Mouse (Mus musculus) intestine, embryonic 16.5 days (tissue): Measurements from ENCODE around the gene Gm6034. TPM values are rescaled to one million over a fixed set of nuclear protein-coding genes. Genes with fewer than 3 reads are reported as not detected.
"Not testable (repeated sequence)": the region's sequence is repeated elsewhere in the genome, so short reads cannot be mapped to it uniquely, and the experiment has no call there.

ENCODE experiments used
- ATAC-seq: fragments of 200-750 bp; cut with Nextera tagmentation; 2 replicates; pipeline ENCODE4 v1.8.0; 2017; ENCODE audit warnings: moderate TSS enrichment, moderate library complexity
- H3K27ac ChIP-seq: fragments of 300-500 bp; sonication (generic); 2 replicates; pipeline ENCODE4 v1.5.1; 2014; ENCODE audit warnings: mild to moderate bottlenecking, low read length
- H3K27me3 ChIP-seq: fragments of 300-500 bp; sonication (generic); replicated peaks from 2 replicates; pipeline ENCODE4 v1.6.1; 2014; ENCODE audit warnings: low read length, control low read depth, mixed read lengths; ENCODE audit not compliant: control insufficient read depth, insufficient read depth
- H3K36me3 ChIP-seq: fragments of 300-500 bp; sonication (generic); 2 replicates; pipeline ENCODE4 v1.6.1; 2014; ENCODE audit warnings: low read length, control low read depth; ENCODE audit not compliant: control insufficient read depth, insufficient read depth
- H3K4me1 ChIP-seq: fragments of 300-500 bp; sonication (generic); 2 replicates; pipeline ENCODE4 v1.6.1; 2014; ENCODE audit warnings: low read length, control low read depth, mixed read lengths; ENCODE audit not compliant: control insufficient read depth, insufficient read depth
- H3K4me2 ChIP-seq: fragments of 300-500 bp; sonication (generic); 2 replicates; pipeline ENCODE4 v1.6.1; 2014; ENCODE audit warnings: low read depth, low read length, control low read depth
- H3K4me3 ChIP-seq: fragments of 300-500 bp; sonication (generic); 2 replicates; pipeline ENCODE4 v1.5.1; 2014; ENCODE audit warnings: mild to moderate bottlenecking, low read length
- H3K9ac ChIP-seq: fragments of 300-500 bp; sonication (generic); 2 replicates; pipeline ENCODE4 v1.6.1; 2014; ENCODE audit warnings: low read depth, low read length
- H3K9me3 ChIP-seq: fragments of 300-500 bp; sonication (generic); 2 replicates; pipeline ENCODE4 v1.6.1; 2016; ENCODE audit warnings: low read length, control low read depth; ENCODE audit not compliant: control insufficient read depth
- WGBS: fragments of 180-500 bp; shearing (Covaris S2); extraction: QIAGEN DNeasy Blood & Tissue Kit; methylation state at CpG from one replicate; pipeline ENCODE4 v1.1.7; 2014; 5-methylcytosine and 5-hydroxymethylcytosine counted together
- polyA plus RNA-seq: library from polyadenylated mRNA; unstranded; fragments of >200 nt; fragmentation: Nextera tagmentation; extraction: Ambion mirVana; gene quantifications from 2 replicates; pipeline ENCODE4 v1.2.1, GENCODE M21; 2015

Gm6034 gene
- 0.86 and 1.2 TPM in 2 replicates for polyA plus RNA-seq

DNA sequence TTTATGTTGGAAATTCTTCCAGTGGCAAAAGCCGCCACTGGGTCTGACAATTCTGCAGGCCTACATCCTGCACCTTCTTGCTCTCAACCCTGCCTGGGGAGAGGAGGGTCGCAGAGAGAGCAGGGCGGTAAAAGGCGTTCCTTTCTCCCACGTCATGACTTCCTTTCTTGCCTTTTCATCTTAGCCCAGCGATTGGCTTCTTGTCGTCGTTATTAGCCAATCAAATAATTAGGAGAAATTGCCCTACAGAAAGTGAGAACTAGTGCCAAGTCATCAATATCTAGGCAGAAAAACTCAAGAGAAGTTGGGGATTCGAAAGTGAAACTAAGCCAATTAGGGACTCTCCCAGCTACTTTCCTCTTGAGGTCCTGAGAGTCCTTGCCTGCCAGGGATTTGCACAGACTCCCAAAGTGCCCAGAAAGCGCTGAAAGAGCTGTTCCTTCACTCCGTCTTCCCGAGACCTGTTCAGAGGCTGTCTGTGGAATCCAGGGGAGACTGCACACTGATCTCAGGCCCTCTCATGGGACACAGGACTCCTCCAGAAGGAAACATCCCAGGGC is at the start of gene Gm6034, which contains the start of gene H2-T22:
Gene Gm6034 (plus strand): TSS at position 352 of the 560 bp plus-strand sequence.
Gene H2-T22 (minus strand): TSS at position 138 of the 560 bp plus-strand sequence.
- H3K27me3 ChIP-seq, H3K4me1 ChIP-seq, H3K36me3 ChIP-seq, H3K9me3 ChIP-seq, H3K27ac ChIP-seq: not testable (repeated sequence)
- Histone ChIP-seq H3K9ac (peak within 1 kb of the TSS; percentile 60), H3K4me3 (peak within 1 kb of the TSS; percentile 40), H3K4me2 (peak within 1 kb of the TSS; percentile 74)
- peak; percentile 98 for ATAC-seq
- WGBS = 3% methylated on average over 12 of the region's 12 CpGs

DNA sequence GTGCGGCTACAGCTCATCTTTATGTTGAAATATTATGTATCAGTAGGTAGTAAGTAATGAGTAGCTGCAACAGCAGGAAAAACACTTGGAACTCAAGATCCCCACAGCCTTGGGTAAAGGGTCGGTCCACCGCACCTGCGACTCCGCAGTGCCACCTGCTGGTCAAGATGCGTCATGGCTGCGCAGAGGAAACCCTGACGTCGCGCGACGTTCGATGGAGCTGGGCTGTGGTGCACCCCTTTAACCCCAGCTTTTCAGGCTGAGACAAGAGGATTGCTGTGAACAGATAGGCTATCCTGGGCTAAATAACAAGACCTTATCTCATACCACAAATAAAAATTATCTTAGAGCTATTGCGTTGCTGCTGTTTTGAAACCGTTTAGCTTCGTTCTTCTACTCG is 49.1 kb upstream of the Gm6034 start:
- Histone ChIP-seq H3K27ac (no peak overlapping the region), H3K4me1 (peaks cover 7% of the 10 kb centered on the region; the same call in 1 of the 2 replicates), H3K27me3 (no peaks in the 10 kb centered on the region), H3K4me2 (peak overlapping the region; percentile 51), H3K4me3 (peak overlapping the region; percentile 29), H3K9me3 (no peaks in the 10 kb centered on the region), H3K9ac (no peak overlapping the region), H3K36me3 (no peaks in the 10 kb centered on the region)
- peak; percentile 63 for ATAC-seq
- WGBS = 6% methylated on average over 17 of the region's 17 CpGs

DNA sequence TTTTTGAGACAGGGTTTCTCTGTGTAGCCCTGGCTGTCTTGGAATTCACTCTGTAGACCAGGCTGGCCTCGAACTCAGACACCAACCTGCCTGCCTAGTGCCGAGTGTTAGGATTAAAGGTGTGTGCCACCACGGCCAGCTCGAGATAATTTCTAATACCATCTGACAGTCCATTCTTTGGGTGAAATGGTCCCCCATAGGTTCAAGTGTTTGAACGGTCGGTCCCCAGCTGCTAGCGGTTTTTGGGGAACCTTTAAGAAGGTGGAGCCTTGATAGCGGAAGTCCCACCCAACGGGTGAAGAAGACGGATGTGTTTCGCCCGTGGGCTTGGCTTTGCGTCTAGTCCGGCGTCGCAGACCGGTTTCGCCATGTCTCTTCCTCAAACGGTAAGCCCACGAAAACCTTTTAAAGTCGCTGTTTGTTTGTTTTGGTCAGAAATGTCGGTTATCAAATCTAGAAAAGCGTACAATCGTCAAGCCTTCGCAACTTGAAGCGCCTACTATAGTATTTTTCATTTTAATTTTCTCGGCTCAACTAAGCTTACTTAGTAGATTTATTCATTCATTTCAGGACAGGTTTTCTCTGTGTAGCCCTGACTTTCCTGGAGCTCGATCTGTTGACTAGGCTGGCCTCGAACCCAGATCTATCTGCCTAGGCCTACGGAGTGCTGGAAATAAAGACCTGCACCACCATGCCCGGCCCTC is 48.4 kb upstream of the Gm6034 start:
- H3K9ac ChIP-seq = peak overlapping the region; percentile 51
- H3K36me3 ChIP-seq = no peaks in the 10 kb centered on the region
- H3K27ac ChIP-seq = 0 out of 2 replicates have a peak overlapping the region, but pooled peaks have one; percentile 12
- H3K4me2 ChIP-seq = peak overlapping the region; percentile 63
- peak; percentile 69 for ATAC-seq
- no peaks in the 10 kb centered on the region for H3K9me3 ChIP-seq
- 4% methylated on average over 31 of the region's 31 CpGs for WGBS
- H3K27me3 ChIP-seq = no peaks in the 10 kb centered on the region
- H3K4me1 ChIP-seq = peaks cover 7% of the 10 kb centered on the region; the same call in 1 of the 2 replicates
- H3K4me3 ChIP-seq = peak overlapping the region; percentile 55

DNA sequence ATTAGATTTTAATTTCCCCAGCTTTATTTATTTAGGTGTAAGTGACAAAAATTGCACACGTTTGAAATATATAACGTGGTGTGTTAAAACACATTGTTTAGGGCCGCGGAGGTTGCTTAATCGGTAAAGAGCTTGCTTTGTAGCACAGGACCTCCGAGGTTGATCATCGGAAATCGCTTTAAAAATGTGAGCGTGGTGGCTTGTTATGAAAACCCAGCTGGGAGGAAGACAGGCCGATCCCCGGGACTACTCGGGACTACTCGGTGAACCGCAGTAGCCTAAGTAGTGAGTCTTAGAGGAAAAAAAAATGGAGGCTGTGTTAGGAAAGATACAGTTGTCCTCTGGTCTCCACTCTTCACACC is 47.9 kb upstream of the Gm6034 start:
- H3K4me1 ChIP-seq = peaks cover 7% of the 10 kb centered on the region; the same call in 1 of the 2 replicates
- H3K9ac ChIP-seq = peak overlapping the region; percentile 51
- no peaks in the 10 kb centered on the region for H3K9me3 ChIP-seq
- H3K4me3 ChIP-seq = peak overlapping the region; percentile 55
- ATAC-seq = no peak
- H3K4me2 ChIP-seq = peak overlapping the region; percentile 63
- H3K27ac ChIP-seq = no peak overlapping the region
- no peaks in the 10 kb centered on the region for H3K27me3 ChIP-seq
- 1% methylated on average over 14 of the region's 14 CpGs for WGBS
- H3K36me3 ChIP-seq = no peaks in the 10 kb centered on the region

DNA sequence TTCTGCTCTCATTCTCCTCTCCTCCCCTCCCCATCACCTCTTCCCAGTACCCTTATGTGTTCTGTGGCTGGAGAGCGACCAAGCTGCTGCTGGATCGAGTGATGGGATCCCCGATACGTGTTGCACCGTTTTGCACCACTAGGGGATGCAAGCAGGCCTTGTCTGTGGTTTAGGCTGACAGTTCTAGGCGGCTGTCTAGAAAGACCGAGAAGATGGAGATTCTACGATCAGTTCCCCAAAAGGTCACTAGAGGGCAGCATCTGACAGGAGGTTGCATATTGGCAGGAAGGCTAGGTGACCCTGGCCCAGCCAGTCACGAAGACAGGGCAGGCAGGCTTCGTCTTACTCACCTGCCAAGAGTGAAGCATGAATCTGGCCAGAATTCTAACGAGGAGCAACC is 45.8 kb upstream of the Gm6034 start:
- ATAC-seq = peak; percentile 64
- under 1% methylated on average over 11 of the region's 11 CpGs for WGBS

DNA sequence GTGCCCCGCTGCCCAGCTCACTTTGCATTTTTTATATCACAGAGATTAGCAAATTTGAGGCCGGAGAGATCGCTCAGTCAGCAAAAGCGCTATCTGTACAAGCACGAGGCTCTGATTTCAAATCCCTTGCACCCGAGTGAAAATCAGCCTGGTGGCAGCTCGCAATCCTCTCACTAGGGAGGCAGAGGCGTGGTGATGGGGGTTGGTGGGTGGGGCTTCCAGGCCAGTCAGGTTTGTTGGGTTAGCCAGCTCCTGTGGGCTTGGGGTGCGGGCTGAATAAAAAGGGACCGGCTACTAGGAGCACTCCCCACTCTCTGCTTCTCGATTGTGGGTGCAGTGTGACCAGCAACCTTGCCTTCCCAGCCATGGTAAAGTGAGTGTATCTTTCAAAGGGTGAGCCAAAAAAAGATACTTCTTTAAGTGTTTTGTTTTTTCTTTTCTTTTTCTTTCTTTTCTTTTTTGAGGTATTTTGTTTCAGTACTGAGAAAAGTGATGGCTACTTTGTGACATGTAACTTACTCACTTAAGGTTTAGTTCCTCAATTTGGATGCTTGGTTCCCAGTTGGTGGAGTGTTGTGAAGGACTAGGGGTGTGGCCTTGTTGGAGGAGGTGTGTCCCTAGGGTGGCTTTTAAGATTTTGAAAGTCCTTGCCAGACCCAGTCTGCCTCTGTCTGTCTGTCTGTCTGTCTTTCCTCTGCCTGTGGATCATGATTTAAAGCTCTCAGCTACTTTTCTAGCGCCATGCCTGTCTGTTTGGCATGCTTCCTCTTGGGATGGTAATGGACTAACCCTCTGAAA is 44.8 kb upstream of the Gm6034 start:
- H3K36me3 ChIP-seq = no peaks in the 10 kb centered on the region
- 63% methylated on average over 12 of the region's 12 CpGs for WGBS
- no peak overlapping the region for H3K27ac ChIP-seq
- H3K9ac ChIP-seq = no peak overlapping the region
- peaks cover 11% of the 10 kb centered on the region; the same call in 1 of the 2 replicates for H3K4me1 ChIP-seq
- H3K4me3 ChIP-seq = no peak overlapping the region
- H3K27me3 ChIP-seq = no peaks in the 10 kb centered on the region
- H3K4me2 ChIP-seq = no peak overlapping the region
- no peak for ATAC-seq
- no peaks in the 10 kb centered on the region; the same call in 1 of the 2 replicates for H3K9me3 ChIP-seq

More for the DNA sequence above, 45.8 kb upstream of the Gm6034 start:
- peaks cover 12% of the 10 kb centered on the region; the same call in 1 of the 2 replicates for H3K4me1 ChIP-seq
- no peaks in the 10 kb centered on the region for H3K9me3 ChIP-seq
- H3K9ac ChIP-seq = no peak overlapping the region
- no peak overlapping the region for H3K4me3 ChIP-seq
- no peak overlapping the region for H3K4me2 ChIP-seq
- no peaks in the 10 kb centered on the region for H3K27me3 ChIP-seq
- H3K36me3 ChIP-seq = no peaks in the 10 kb centered on the region
- H3K27ac ChIP-seq = no peak overlapping the region

DNA sequence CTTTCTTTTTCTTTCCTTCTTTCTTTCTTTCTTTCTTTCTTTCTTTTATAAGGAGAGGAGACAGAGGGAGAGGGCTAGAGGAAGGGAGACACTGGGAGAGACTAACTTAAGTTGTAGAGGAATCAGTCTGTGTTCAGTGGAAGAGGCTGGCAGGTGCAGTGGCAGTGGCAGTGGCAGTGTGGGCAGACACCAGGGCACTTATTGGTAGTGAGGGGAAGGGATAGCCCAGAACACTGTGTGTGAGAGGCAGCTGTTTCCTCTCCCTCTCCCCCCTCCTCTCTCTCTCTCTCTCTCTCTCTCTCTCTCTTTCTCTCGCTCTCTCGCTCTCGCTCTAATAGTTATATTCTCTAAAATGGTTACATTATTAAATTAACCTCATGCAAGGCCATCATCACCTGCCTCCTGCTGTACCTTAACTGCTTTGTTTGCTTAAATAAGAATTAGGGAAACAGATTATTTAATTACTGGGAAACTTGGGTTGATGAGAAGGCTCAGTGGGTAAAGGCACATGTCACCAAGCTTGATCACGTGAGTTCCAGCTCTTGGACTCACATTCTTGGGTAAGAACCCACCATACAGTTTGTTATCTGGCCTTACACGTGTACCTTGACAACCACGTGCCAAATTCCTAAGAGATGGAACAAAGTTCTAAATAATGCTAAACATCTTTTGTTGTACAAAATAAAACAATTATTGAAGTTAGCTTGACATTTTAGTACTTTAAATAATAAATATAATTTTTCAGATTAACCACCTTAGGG is 44.0 kb upstream of the Gm6034 start:
- no peak overlapping the region for H3K4me2 ChIP-seq
- H3K27me3 ChIP-seq = no peaks in the 10 kb centered on the region
- H3K36me3 ChIP-seq = no peaks in the 10 kb centered on the region
- peaks cover 11% of the 10 kb centered on the region; the same call in 1 of the 2 replicates for H3K4me1 ChIP-seq
- no peak overlapping the region for H3K9ac ChIP-seq
- ATAC-seq = no peak
- no peak overlapping the region for H3K27ac ChIP-seq
- H3K4me3 ChIP-seq = no peak overlapping the region
- WGBS = 86% methylated on average over 6 of the region's 6 CpGs
- no peaks in the 10 kb centered on the region; the same call in 1 of the 2 replicates for H3K9me3 ChIP-seq

DNA sequence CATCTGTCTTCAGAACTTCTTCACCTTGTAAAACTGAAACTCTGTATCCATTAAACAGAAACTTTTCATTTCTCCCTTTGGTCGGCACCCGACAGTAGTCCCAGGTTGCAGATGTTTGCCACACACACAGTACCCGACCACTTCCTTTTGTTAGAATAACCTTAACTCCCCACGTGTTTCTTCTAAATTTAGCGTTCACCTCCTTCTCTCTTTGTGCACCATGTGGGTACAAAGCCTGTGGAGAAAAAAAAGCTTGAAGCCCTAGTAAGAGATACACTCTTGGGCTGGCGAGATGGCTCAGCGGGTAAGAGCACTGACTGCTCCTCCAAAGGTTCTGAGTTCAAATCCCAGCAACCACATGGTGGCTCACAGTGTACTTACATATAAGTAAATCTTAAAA is 43.4 kb upstream of the Gm6034 start:
- Histone ChIP-seq H3K4me1 (peaks cover 11% of the 10 kb centered on the region; the same call in 1 of the 2 replicates), H3K4me2 (no peak overlapping the region), H3K4me3 (no peak overlapping the region), H3K27me3 (no peaks in the 10 kb centered on the region), H3K36me3 (no peaks in the 10 kb centered on the region), H3K9ac (no peak overlapping the region), H3K9me3 (no peaks in the 10 kb centered on the region; the same call in 1 of the 2 replicates), H3K27ac (no peak overlapping the region)
- ATAC-seq = no peak
- WGBS = 82% methylated on average over 7 of the region's 7 CpGs
